Mouse (Mus musculus): ENCODE measurements around the gene Rabgap1l. TPM values are rescaled to one million over a fixed set of nuclear protein-coding genes. Genes with fewer than 3 reads are reported as not detected.

Gene Rabgap1l
- total RNA-seq, 4 experiments from 2014 or later: 202 to 244 (median 218) TPM

GRCm38 (mm10) chr1:160320690-160321089 is 472.3 kb downstream of the Rabgap1l start:
- no peak for DNase-seq (ENCODE audit: low spot score in 2 of 2)

- DNase-seq (ENCODE audit: low spot score in 2 of 2): no peak
These were observed 474.8 kb downstream of the Rabgap1l start for GRCm38 (mm10) chr1:160318057-160318725.

- no peak for DNase-seq (ENCODE audit: low spot score in 2 of 2)
These were observed 476.8 kb downstream of the Rabgap1l start for GRCm38 (mm10) chr1:160316239-160316638.

- DNase-seq (ENCODE audit: low spot score in 2 of 2): no peak
These were observed 480.4 kb downstream of the Rabgap1l start for GRCm38 (mm10) chr1:160312658-160313057.

- DNase-seq (ENCODE audit: low spot score in 2 of 2): no peak
These were observed 481.1 kb downstream of the Rabgap1l start for GRCm38 (mm10) chr1:160311861-160312260.

GRCm38 (mm10) chr1:160309951-160310350 is 483.1 kb downstream of the Rabgap1l start:
- DNase-seq (ENCODE audit: low spot score in 2 of 2): no peak

- DNase-seq (ENCODE audit: low spot score in 2 of 2): no peak
These were observed 484.0 kb downstream of the Rabgap1l start for GRCm38 (mm10) chr1:160308996-160309395.

GRCm38 (mm10) chr1:160308498-160308897 is 484.5 kb downstream of the Rabgap1l start:
- no peak for DNase-seq (ENCODE audit: low spot score in 2 of 2)

GRCm38 (mm10) chr1:160306866-160307616 is 486.0 kb downstream of the Rabgap1l start:
- DNase-seq (ENCODE audit: low spot score in 2 of 2): no peak

- no peak for DNase-seq (ENCODE audit: low spot score in 2 of 2)
These were observed 486.7 kb downstream of the Rabgap1l start for GRCm38 (mm10) chr1:160306336-160306735.

- DNase-seq (ENCODE audit: low spot score in 2 of 2): no peak
These were observed 487.2 kb downstream of the Rabgap1l start for GRCm38 (mm10) chr1:160305826-160306225.

- DNase-seq (ENCODE audit: low spot score in 2 of 2): no peak
These were observed 488.0 kb downstream of the Rabgap1l start for GRCm38 (mm10) chr1:160304969-160305498.

GRCm38 (mm10) chr1:160302268-160302667 is 490.7 kb downstream of the Rabgap1l start:
- DNase-seq (ENCODE audit: low spot score in 2 of 2): no peak

- no peak for DNase-seq (ENCODE audit: low spot score in 2 of 2)
These were observed 491.9 kb downstream of the Rabgap1l start for GRCm38 (mm10) chr1:160301156-160301555.

GRCm38 (mm10) chr1:160300704-160301103 is 492.3 kb downstream of the Rabgap1l start:
- no peak for DNase-seq (ENCODE audit: low spot score in 2 of 2)

GRCm38 (mm10) chr1:160299979-160300378 is 493.0 kb downstream of the Rabgap1l start:
- no peak for DNase-seq (ENCODE audit: low spot score in 2 of 2)

GRCm38 (mm10) chr1:160298893-160299292 is 494.1 kb downstream of the Rabgap1l start:
- DNase-seq (ENCODE audit: low spot score in 2 of 2): no peak

GRCm38 (mm10) chr1:160297701-160298100 is 495.3 kb downstream of the Rabgap1l start:
- no peak for DNase-seq (ENCODE audit: low spot score in 2 of 2)

- no peak for DNase-seq (ENCODE audit: low spot score in 2 of 2)
These were observed 497.7 kb downstream of the Rabgap1l start for GRCm38 (mm10) chr1:160295323-160295722.

- no peak for DNase-seq (ENCODE audit: low spot score in 2 of 2)
These were observed 499.5 kb downstream of the Rabgap1l start for GRCm38 (mm10) chr1:160293488-160293887.

- DNase-seq (ENCODE audit: low spot score in 2 of 2): peak in 1 of 2 experiments; percentile 53
These were observed 501.0 kb downstream of the Rabgap1l start for GRCm38 (mm10) chr1:160292058-160292457.

GRCm38 (mm10) chr1:160290242-160290641 is 502.8 kb downstream of the Rabgap1l start:
- no peak for DNase-seq (ENCODE audit: low spot score in 2 of 2)
